Mouse (Mus musculus): Measurements from ENCODE around the gene Tefm.

Tefm gene

GRCm38 (mm10) chr11:80090555-80091164, 51.3 kb downstream of the Tefm start:
- DNase-seq (ENCODE audit: low spot score) = no peak

GRCm38 (mm10) chr11:80089817-80090214, 52.2 kb downstream of the Tefm start:
- no peak for DNase-seq (ENCODE audit: low spot score)

- peak; percentile 91 for DNase-seq (ENCODE audit: low spot score)
Measured at GRCm38 (mm10) chr11:80088917-80089816, 52.8 kb downstream of the Tefm start, which contains the start of gene Atad5. Gene Atad5 (plus strand): TSS chr11:80089400.

GRCm38 (mm10) chr11:80086844-80087243, 55.1 kb downstream of the Tefm start:
- DNase-seq (ENCODE audit: low spot score) = peak; percentile 84

Measured in urinary bladder, postnatal 14 days (tissue).